Mouse (Mus musculus) hindbrain, postnatal 0 days (tissue): ENCODE results near the gene Mtss1l. TPM values are rescaled to one million over a fixed set of nuclear protein-coding genes. Genes with fewer than 3 reads are reported as not detected.

Experiments
- ATAC-seq: fragments of 200-750 bp; cut with Nextera tagmentation; 2 replicates; pipeline ENCODE4 v1.8.0; 2017; ENCODE audit warnings: mild to moderate bottlenecking, moderate TSS enrichment, moderate library complexity
- DNase-seq: peaks from one replicate; pipeline ENCODE4 v3.0.0-alpha.2; 2015; ENCODE audit warnings: low spot score
- H3K27ac ChIP-seq: fragments of 300-500 bp; sonication (generic); 2 replicates; pipeline ENCODE4 v1.5.1; 2014; ENCODE audit warnings: mild to moderate bottlenecking
- H3K27me3 ChIP-seq: fragments of 300-500 bp; sonication (generic); 2 replicates; pipeline ENCODE4 v1.6.1; 2014; ENCODE audit warnings: low read length, mixed read lengths; ENCODE audit not compliant: insufficient read depth
- H3K36me3 ChIP-seq: fragments of 300-500 bp; sonication (generic); 2 replicates; pipeline ENCODE4 v1.6.1; 2014; ENCODE audit warnings: low read length, mixed read lengths; ENCODE audit not compliant: insufficient read depth
- H3K4me1 ChIP-seq: fragments of 300-500 bp; sonication (generic); 2 replicates; pipeline ENCODE4 v1.6.1; 2014; ENCODE audit warnings: antibody characterized with exemption, low read length, mixed read lengths; ENCODE audit not compliant: insufficient read depth
- H3K4me2 ChIP-seq: fragments of 300-500 bp; sonication (generic); 2 replicates; pipeline ENCODE4 v1.6.1; 2014; ENCODE audit warnings: low read depth, mild to moderate bottlenecking, low read length, moderate library complexity, mixed read lengths
- H3K4me3 ChIP-seq: fragments of 300-500 bp; sonication (generic); 2 replicates; pipeline ENCODE4 v1.5.1; 2014; ENCODE audit warnings: low read length
- H3K9ac ChIP-seq: fragments of 300-500 bp; sonication (generic); replicated peaks from 2 replicates; pipeline ENCODE4 v1.6.1; 2014; ENCODE audit warnings: mild to moderate bottlenecking, low read length, moderate library complexity, mixed read lengths
- H3K9me3 ChIP-seq: fragments of 300-500 bp; sonication (generic); 2 replicates; pipeline ENCODE4 v1.6.1; 2016; ENCODE audit warnings: low read length, mixed read lengths
- CTCF ChIP-seq: IDR thresholded peaks from 2 replicates; pipeline ENCODE4 v1.5.1; 2016; ENCODE audit warnings: antibody characterized with exemption, control low read depth, low read depth
- WGBS: fragments of 180-500 bp; shearing (Covaris S2); extraction: QIAGEN DNeasy Blood & Tissue Kit; methylation state at CpG from one replicate; pipeline ENCODE4 v1.1.7; 2014; 5-methylcytosine and 5-hydroxymethylcytosine counted together
- polyA plus RNA-seq: library from polyadenylated mRNA; unstranded; fragments of >200 nt; fragmentation: Nextera tagmentation; extraction: Ambion mirVana; gene quantifications from 2 replicates; pipeline ENCODE4 v1.2.1, GENCODE M21; 2015
- total RNA-seq: library from RNA; depleted of rRNA; stranded (reverse); fragments of >200 nt; gene quantifications from 2 replicates; pipeline ENCODE4 v1.2.3, GENCODE M21; 2014; rRNA removed

Gene Mtss1l
- total and polyA plus RNA-seq, 2 experiments from 2014 or later, result 32.9 to 81.0 TPM

DNA sequence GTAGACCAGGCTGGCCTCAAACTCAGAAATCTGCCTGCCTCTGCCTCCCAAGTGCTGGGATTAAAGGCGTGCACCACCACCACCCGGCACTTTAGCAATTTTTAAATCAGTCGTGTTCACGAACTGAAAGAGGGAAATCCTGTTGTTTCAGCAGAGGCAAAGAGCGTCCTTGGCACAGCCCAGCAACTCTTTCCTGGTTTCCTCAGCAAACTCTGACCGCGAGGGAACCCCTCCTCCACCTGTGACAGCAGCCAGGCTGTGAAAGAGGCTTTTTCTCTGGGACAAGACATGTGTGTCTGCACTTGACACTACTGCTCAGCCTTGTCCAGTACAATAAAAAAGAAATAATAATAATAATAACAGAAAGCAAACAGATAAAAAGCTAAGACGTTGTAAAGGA lies 65.7 kb downstream of the Mtss1l start:
- 88% methylated on average over 8 of the region's 8 CpGs for WGBS
- no peak overlapping the region for H3K4me2 ChIP-seq
- H3K9ac ChIP-seq, result no peak overlapping the region
- no peak overlapping the region for H3K27ac ChIP-seq
- no peaks in the 10 kb centered on the region for H3K9me3 ChIP-seq
- H3K4me3 ChIP-seq, result no peak overlapping the region
- no peaks in the 10 kb centered on the region for H3K36me3 ChIP-seq
- ATAC-seq, result no peak
- no peak for DNase-seq
- no peaks in the 10 kb centered on the region for H3K27me3 ChIP-seq
- H3K4me1 ChIP-seq, result no peaks in the 10 kb centered on the region
- no peak for TF ChIP-seq CTCF

DNA sequence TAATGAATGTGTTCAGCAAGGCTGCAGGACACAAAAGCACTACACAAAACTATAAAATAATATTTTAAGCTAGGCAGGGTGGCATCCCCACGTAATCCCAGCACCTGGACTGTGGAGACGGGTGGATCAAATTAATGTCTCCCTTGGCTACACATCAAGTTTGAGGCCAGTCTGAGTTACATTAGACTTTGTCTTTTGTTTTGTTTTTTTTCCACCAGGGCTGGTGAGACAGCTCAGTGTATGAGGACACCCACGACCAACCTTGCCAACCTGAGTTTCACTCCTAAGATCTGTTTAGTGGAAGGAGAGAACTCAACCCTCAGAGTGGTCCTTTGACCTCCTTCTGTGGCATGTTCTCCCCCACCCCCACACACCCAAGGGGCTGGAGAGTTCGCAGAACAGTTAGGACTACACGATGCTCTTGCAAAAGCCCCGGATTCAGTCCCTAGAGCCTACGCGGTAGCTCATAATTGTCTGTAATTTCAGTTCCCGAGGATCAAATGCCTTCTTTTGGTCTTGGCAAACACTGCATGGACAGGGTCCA lies 66.2 kb downstream of the Mtss1l start:
- no peaks in the 10 kb centered on the region for H3K27me3 ChIP-seq
- no peaks in the 10 kb centered on the region for H3K4me1 ChIP-seq
- H3K4me2 ChIP-seq, result no peak overlapping the region
- no peak overlapping the region for H3K27ac ChIP-seq
- ATAC-seq, result no peak
- DNase-seq, result no peak
- WGBS, result 85% methylated on average over 9 of the region's 9 CpGs
- no peaks in the 10 kb centered on the region for H3K9me3 ChIP-seq
- no peaks in the 10 kb centered on the region for H3K36me3 ChIP-seq
- H3K9ac ChIP-seq, result no peak overlapping the region
- no peak for TF ChIP-seq CTCF
- H3K4me3 ChIP-seq, result no peak overlapping the region

DNA sequence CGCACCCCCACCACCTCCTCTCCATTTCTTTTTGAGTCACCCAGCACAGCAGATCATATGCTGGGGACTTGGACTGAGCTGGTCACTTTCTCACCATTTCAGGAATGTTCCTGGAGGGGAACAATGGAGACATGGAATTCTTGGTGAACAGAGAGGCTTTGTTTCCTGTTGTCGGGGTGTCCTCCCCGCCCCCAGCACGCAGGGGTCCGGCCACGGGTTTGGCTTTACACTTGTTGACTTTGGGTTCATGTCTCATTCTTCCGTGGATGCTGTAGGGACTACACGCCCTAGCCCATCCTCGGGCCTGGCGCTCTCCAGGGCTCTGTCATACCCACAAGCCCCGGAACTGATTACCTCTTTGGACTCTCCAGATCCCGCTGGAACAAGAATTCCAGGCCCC lies 67.7 kb downstream of the Mtss1l start:
- no peak overlapping the region for H3K4me3 ChIP-seq
- no peak for TF ChIP-seq CTCF
- H3K4me1 ChIP-seq, result no peaks in the 10 kb centered on the region
- no peak for DNase-seq
- H3K27ac ChIP-seq, result no peak overlapping the region
- no peaks in the 10 kb centered on the region for H3K36me3 ChIP-seq
- no peaks in the 10 kb centered on the region for H3K9me3 ChIP-seq
- H3K9ac ChIP-seq, result no peak overlapping the region
- no peak overlapping the region for H3K4me2 ChIP-seq
- H3K27me3 ChIP-seq, result no peaks in the 10 kb centered on the region
- WGBS, result 44% methylated on average over 12 of the region's 12 CpGs
- ATAC-seq, result peak; percentile 24; the same call in 1 of the 2 replicates

DNA sequence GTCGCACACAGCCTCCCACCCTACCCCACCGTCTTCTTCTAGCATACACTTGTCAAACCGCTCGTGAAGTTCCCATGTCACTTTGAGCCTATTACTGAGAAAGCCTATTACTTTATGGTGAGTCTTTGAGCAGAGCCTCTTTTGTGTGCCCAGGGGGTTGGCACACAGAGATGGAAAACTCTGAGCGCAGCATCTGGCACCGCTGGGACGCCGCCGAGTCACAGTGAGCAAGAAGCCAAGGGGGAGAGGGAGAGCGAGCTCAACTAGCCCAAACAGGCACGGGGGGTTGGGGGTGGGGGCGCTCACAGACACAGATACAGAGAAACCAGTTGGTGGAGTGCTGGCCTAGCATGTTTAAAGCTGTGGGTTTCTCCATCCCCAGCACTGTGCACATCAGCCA lies 68.3 kb downstream of the Mtss1l start:
- TF ChIP-seq CTCF, result no peak
- Histone ChIP-seq H3K36me3 (no peaks in the 10 kb centered on the region), H3K9ac (no peak overlapping the region), H3K4me2 (no peak overlapping the region), H3K9me3 (no peaks in the 10 kb centered on the region), H3K4me3 (no peak overlapping the region), H3K27me3 (no peaks in the 10 kb centered on the region), H3K4me1 (no peaks in the 10 kb centered on the region), H3K27ac (peak overlapping the region; percentile 26; the same call in 1 of the 2 replicates)
- ATAC-seq (peak; percentile 41; the same call in 1 of the 2 replicates), DNase-seq (peak; percentile 16)
- 41% methylated on average over 12 of the region's 12 CpGs for WGBS

- Histone ChIP-seq H3K9me3 (no peaks in the 10 kb centered on the region), H3K27me3 (no peaks in the 10 kb centered on the region), H3K27ac (no peak overlapping the region), H3K36me3 (no peaks in the 10 kb centered on the region), H3K4me2 (no peak overlapping the region), H3K4me1 (no peaks in the 10 kb centered on the region), H3K4me3 (no peak overlapping the region), H3K9ac (no peak overlapping the region)
- ATAC-seq, result no peak
- WGBS, result 79% methylated on average over 6 of the region's 6 CpGs
- no peak for DNase-seq
- TF ChIP-seq CTCF, result no peak
These were observed 69.0 kb downstream of the Mtss1l start for GRCm38 (mm10) chr8:110790270-110790669.

Other genes starting within 250 kb of the Mtss1l start
- gene Vac14, start 102.9 kb upstream of the Mtss1l start, total RNA-seq, result 42.1 and 44.1 TPM in 2 replicates
- 22.4 and 26.1 TPM in 2 replicates for gene Vac14, start 102.9 kb upstream of the Mtss1l start, polyA plus RNA-seq
- gene Il34, start 84.4 kb downstream of the Mtss1l start, total RNA-seq, result 1.9 and 8.8 TPM in 2 replicates
- gene Il34, start 84.4 kb downstream of the Mtss1l start, polyA plus RNA-seq, result 8.5 and 11.4 TPM in 2 replicates
- 39.5 and 51.9 TPM in 2 replicates for gene Cog4, start 125.1 kb downstream of the Mtss1l start, total RNA-seq
- 51.4 and 51.6 TPM in 2 replicates for gene Cog4, start 125.1 kb downstream of the Mtss1l start, polyA plus RNA-seq
- gene Sf3b3, start 125.3 kb downstream of the Mtss1l start, total RNA-seq, result 82.5 and 83.1 TPM in 2 replicates
- 60.6 and 64.6 TPM in 2 replicates for gene Sf3b3, start 125.3 kb downstream of the Mtss1l start, polyA plus RNA-seq
- 11.0 and 17.9 TPM in 2 replicates for gene Fuk, start 181.0 kb downstream of the Mtss1l start, total RNA-seq
- 5.3 and 5.8 TPM in 2 replicates for gene Fuk, start 181.0 kb downstream of the Mtss1l start, polyA plus RNA-seq
- 32.2 and 39.6 TPM in 2 replicates for gene St3gal2, start 198.4 kb downstream of the Mtss1l start, total RNA-seq
- gene St3gal2, start 198.4 kb downstream of the Mtss1l start, polyA plus RNA-seq, result 19.9 and 20.2 TPM in 2 replicates